Mouse (Mus musculus): ENCODE data around the gene Rasl11a.

Rasl11a gene

GRCm38 (mm10) chr5:146844945-146845365, at the start of gene Rasl11a:
TSS of gene Rasl11a (plus strand) at chr5:146845071.
- DNase-seq (ENCODE audit: low read depth in 2 of 2, low spot score in 2 of 2) = no peak

- DNase-seq (ENCODE audit: low read depth in 2 of 2, low spot score in 2 of 2) = no peak
These were observed 49.1 kb upstream of the Rasl11a start for GRCm38 (mm10) chr5:146795728-146796127.

- no peak for DNase-seq (ENCODE audit: low read depth in 2 of 2, low spot score in 2 of 2)
These were observed 46.8 kb upstream of the Rasl11a start for GRCm38 (mm10) chr5:146798031-146798430.

- no peak for DNase-seq (ENCODE audit: low read depth in 2 of 2, low spot score in 2 of 2)
These were observed 38.9 kb upstream of the Rasl11a start for GRCm38 (mm10) chr5:146806004-146806430.

- DNase-seq (ENCODE audit: low read depth in 2 of 2, low spot score in 2 of 2) = no peak
These were observed 34.9 kb upstream of the Rasl11a start for GRCm38 (mm10) chr5:146809951-146810350.

- DNase-seq (ENCODE audit: low read depth in 2 of 2, low spot score in 2 of 2) = no peak
These were observed 32.0 kb upstream of the Rasl11a start for GRCm38 (mm10) chr5:146812866-146813265.

- DNase-seq (ENCODE audit: low read depth in 2 of 2, low spot score in 2 of 2) = no peak
These were observed 31.4 kb upstream of the Rasl11a start for GRCm38 (mm10) chr5:146813421-146813820.

GRCm38 (mm10) chr5:146815394-146815793, 29.5 kb upstream of the Rasl11a start:
- no peak for DNase-seq (ENCODE audit: low read depth in 2 of 2, low spot score in 2 of 2)

- DNase-seq (ENCODE audit: low read depth in 2 of 2, low spot score in 2 of 2) = no peak
These were observed 27.3 kb upstream of the Rasl11a start for GRCm38 (mm10) chr5:146817583-146817982.

GRCm38 (mm10) chr5:146818906-146819623, 25.8 kb upstream of the Rasl11a start:
- no peak for DNase-seq (ENCODE audit: low read depth in 2 of 2, low spot score in 2 of 2)

GRCm38 (mm10) chr5:146823005-146823404, 21.9 kb upstream of the Rasl11a start:
- DNase-seq (ENCODE audit: low read depth in 2 of 2, low spot score in 2 of 2) = no peak

GRCm38 (mm10) chr5:146829528-146829927, 15.3 kb upstream of the Rasl11a start:
- DNase-seq (ENCODE audit: low read depth in 2 of 2, low spot score in 2 of 2) = no peak

- no peak for DNase-seq (ENCODE audit: low read depth in 2 of 2, low spot score in 2 of 2)
These were observed 12.5 kb upstream of the Rasl11a start for GRCm38 (mm10) chr5:146832435-146832768.

GRCm38 (mm10) chr5:146832769-146833448, 12.0 kb upstream of the Rasl11a start, which contains the start of gene Rpl21:
TSS of gene Rpl21 (plus strand) at chr5:146832890.
- DNase-seq (ENCODE audit: low read depth in 2 of 2, low spot score in 2 of 2) = peak; percentile 93 to 94

GRCm38 (mm10) chr5:146833673-146834201, 11.1 kb upstream of the Rasl11a start:
- DNase-seq (ENCODE audit: low read depth in 2 of 2, low spot score in 2 of 2) = no peak

GRCm38 (mm10) chr5:146834959-146835358, 9.9 kb upstream of the Rasl11a start:
- DNase-seq (ENCODE audit: low read depth in 2 of 2, low spot score in 2 of 2) = no peak

- no peak for DNase-seq (ENCODE audit: low read depth in 2 of 2, low spot score in 2 of 2)
These were observed 6.7 kb upstream of the Rasl11a start for GRCm38 (mm10) chr5:146837967-146838720.

GRCm38 (mm10) chr5:146838836-146839648, 5.8 kb upstream of the Rasl11a start:
- no peak for DNase-seq (ENCODE audit: low read depth in 2 of 2, low spot score in 2 of 2)

GRCm38 (mm10) chr5:146839760-146840159, 5.1 kb upstream of the Rasl11a start:
- DNase-seq (ENCODE audit: low read depth in 2 of 2, low spot score in 2 of 2) = no peak

- DNase-seq (ENCODE audit: low read depth in 2 of 2, low spot score in 2 of 2) = no peak
These were observed 4.4 kb upstream of the Rasl11a start for GRCm38 (mm10) chr5:146840422-146840821.

- DNase-seq (ENCODE audit: low read depth in 2 of 2, low spot score in 2 of 2) = no peak
These were observed 3.6 kb upstream of the Rasl11a start for GRCm38 (mm10) chr5:146841301-146841700.

All from CD8-positive naive resting alpha-beta T cell, adult 2 months (primary cell).